Mouse (Mus musculus): ENCODE measurements at regions not wholly inside any gene's neighbourhood (a gene's known extent, or its start where the extent isn't known, plus 50 kb on each side); places are given as distances from the start of the nearest gene placed in this dataset.

DNA sequence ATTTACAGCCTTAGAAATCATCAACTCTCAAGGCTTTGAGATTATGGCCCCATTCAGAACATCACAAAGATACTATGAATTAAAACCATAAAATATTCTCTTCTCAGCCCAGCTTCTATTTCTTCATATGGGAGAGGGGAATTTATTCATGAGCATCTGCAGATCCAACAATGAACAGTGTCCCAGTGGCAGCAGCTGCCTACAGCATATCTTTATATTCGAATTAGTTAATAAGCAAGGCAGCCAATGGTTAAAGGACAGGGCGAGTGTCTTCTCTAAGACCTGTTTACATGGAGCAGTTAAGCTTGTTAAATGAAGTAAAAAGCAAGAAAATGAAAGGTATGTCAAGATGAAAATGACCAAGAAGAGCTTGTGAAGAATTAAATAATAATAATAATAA is 346.9 kb upstream of the C030005K15Rik start:
- no peak overlapping the region for H3K4me2 ChIP-seq (replicated peaks)
- H3K9me3 ChIP-seq, result no peaks in the 10 kb centered on the region
- no peaks in the 10 kb centered on the region for H3K27me3 ChIP-seq
- H3K27ac ChIP-seq, result no peak overlapping the region
- H3K4me3 ChIP-seq, result no peak overlapping the region
- no peak for ATAC-seq (ENCODE audit: low FRiP score, low read depth)
- WGBS, result 88% methylated on average over 2 of the region's 2 CpGs
- no peaks in the 10 kb centered on the region for H3K36me3 ChIP-seq
- H3K9ac ChIP-seq, result no peak overlapping the region
- H3K4me1 ChIP-seq, result no peaks in the 10 kb centered on the region

- Histone ChIP-seq H3K4me2 (replicated peaks) (no peak overlapping the region), H3K9ac (no peak overlapping the region), H3K27ac (no peak overlapping the region), H3K36me3 (no peaks in the 10 kb centered on the region), H3K4me3 (no peak overlapping the region), H3K9me3 (no peaks in the 10 kb centered on the region), H3K4me1 (no peaks in the 10 kb centered on the region), H3K27me3 (no peaks in the 10 kb centered on the region)
- 71% methylated on average over 2 of the region's 2 CpGs for WGBS
- no peak for ATAC-seq (ENCODE audit: low FRiP score, low read depth)
These were observed 358.3 kb upstream of the C030005K15Rik start for GRCm38 (mm10) chr10:98084881-98085280.

DNA sequence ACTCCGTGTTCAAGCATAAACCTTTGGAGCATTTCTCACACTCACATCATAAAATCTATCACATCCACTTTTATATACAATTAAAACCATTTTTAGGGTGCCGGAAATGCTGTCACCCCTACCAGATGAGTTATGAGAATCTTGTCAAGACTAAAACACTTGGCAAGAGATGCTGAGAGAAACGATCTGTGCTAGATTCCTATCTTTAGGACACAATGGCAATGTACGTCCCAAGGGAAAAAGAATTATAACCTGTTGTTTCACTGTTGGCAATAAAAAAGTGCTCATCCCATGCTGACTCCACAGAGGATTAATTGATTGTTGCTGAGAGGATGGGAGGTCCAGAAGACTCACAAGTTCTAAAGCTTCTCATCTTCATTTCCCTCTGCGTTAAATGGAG is 389.7 kb upstream of the C030005K15Rik start:
- Histone ChIP-seq H3K4me1 (no peaks in the 10 kb centered on the region), H3K27me3 (no peaks in the 10 kb centered on the region), H3K9me3 (no peaks in the 10 kb centered on the region), H3K4me2 (replicated peaks) (no peak overlapping the region), H3K36me3 (no peaks in the 10 kb centered on the region), H3K27ac (no peak overlapping the region), H3K9ac (no peak overlapping the region), H3K4me3 (no peak overlapping the region)
- 80% methylated on average over 5 of the region's 5 CpGs for WGBS
- no peak for ATAC-seq (ENCODE audit: low FRiP score, low read depth)

DNA sequence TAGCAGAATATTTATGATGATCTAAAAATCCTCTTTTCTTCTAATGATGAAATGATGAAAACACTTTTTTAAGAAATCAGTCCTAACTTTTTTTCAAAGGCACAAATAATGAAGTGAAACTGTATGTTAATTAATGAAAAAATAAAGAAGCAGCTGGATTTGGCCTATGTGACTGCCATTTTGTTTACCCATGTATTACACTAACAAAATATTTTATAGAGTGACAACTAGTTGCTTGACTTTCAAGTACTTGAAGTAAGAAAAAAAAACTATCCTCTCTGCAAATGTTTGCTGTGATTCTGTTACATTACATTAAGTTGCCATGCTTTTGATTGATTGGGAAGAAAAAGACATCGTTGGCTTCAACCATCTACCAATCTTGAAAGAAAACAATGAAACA is 399.2 kb upstream of the C030005K15Rik start:
- Histone ChIP-seq H3K27ac (no peak overlapping the region), H3K4me3 (no peak overlapping the region), H3K9ac (no peak overlapping the region), H3K9me3 (no peaks in the 10 kb centered on the region), H3K4me1 (no peaks in the 10 kb centered on the region), H3K36me3 (no peaks in the 10 kb centered on the region), H3K4me2 (replicated peaks) (no peak overlapping the region), H3K27me3 (no peaks in the 10 kb centered on the region)
- no peak for ATAC-seq (ENCODE audit: low FRiP score, low read depth)
- WGBS, result 84% methylated on average over 1 of the region's 1 CpGs

GRCm38 (mm10) chr10:98135026-98135425 is 408.5 kb upstream of the C030005K15Rik start:
- WGBS, result 43% methylated on average over 1 of the region's 1 CpGs

DNA sequence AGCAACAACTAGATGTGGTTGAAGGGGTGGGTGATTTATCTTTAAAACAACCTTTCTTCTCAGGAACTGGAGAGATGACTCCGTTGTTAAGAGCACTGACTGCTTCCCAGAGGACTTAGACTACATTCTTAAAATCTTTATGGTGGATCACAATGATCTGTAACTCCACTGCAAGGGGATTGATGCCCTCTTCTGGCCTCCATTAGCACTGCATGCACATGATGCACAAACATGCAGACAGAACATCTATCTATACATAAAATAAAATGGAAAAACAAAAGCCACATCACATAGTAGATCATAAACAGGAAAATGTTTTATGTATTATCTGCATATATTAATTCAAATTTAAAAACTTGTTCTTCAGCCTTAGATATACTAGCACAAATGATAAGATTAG is 419.2 kb upstream of the C030005K15Rik start:
- no peak overlapping the region for H3K4me3 ChIP-seq
- peaks cover 5% of the 10 kb centered on the region; the same call in 1 of the 2 replicates for H3K4me1 ChIP-seq
- no peaks in the 10 kb centered on the region for H3K9me3 ChIP-seq
- WGBS, result 76% methylated on average over 1 of the region's 1 CpGs
- H3K27ac ChIP-seq, result no peak overlapping the region
- no peak for ATAC-seq (ENCODE audit: low FRiP score, low read depth)
- H3K36me3 ChIP-seq, result no peaks in the 10 kb centered on the region
- no peak overlapping the region for H3K4me2 ChIP-seq (replicated peaks)
- no peaks in the 10 kb centered on the region for H3K27me3 ChIP-seq
- H3K9ac ChIP-seq, result no peak overlapping the region

More at GRCm38 (mm10) chr10:98135026-98135425, 408.5 kb upstream of the C030005K15Rik start:
- H3K9me3 ChIP-seq, result no peaks in the 10 kb centered on the region
- H3K27me3 ChIP-seq, result no peaks in the 10 kb centered on the region
- H3K4me2 ChIP-seq (replicated peaks), result no peak overlapping the region
- ATAC-seq (ENCODE audit: low FRiP score, low read depth), result no peak
- no peak overlapping the region for H3K9ac ChIP-seq
- H3K36me3 ChIP-seq, result no peaks in the 10 kb centered on the region
- H3K27ac ChIP-seq, result no peak overlapping the region
- H3K4me3 ChIP-seq, result no peak overlapping the region
- H3K4me1 ChIP-seq, result no peaks in the 10 kb centered on the region

GRCm38 (mm10) chr10:98146998-98147863 is 420.7 kb upstream of the C030005K15Rik start:
- Histone ChIP-seq H3K36me3 (no peaks in the 10 kb centered on the region), H3K4me3 (no peak overlapping the region), H3K9ac (no peak overlapping the region), H3K9me3 (no peaks in the 10 kb centered on the region), H3K27ac (no peak overlapping the region), H3K4me1 (peaks cover 5% of the 10 kb centered on the region; the same call in 1 of the 2 replicates), H3K27me3 (no peaks in the 10 kb centered on the region), H3K4me2 (replicated peaks) (no peak overlapping the region)
- 60% methylated on average over 9 of the region's 9 CpGs for WGBS
- ATAC-seq (ENCODE audit: low FRiP score, low read depth), result no peak

- no peaks in the 10 kb centered on the region for H3K27me3 ChIP-seq
- no peaks in the 10 kb centered on the region for H3K4me1 ChIP-seq
- no peak overlapping the region for H3K9ac ChIP-seq
- WGBS, result 83% methylated on average over 2 of the region's 2 CpGs
- no peak overlapping the region for H3K4me2 ChIP-seq (replicated peaks)
- H3K36me3 ChIP-seq, result no peaks in the 10 kb centered on the region
- no peak overlapping the region for H3K4me3 ChIP-seq
- no peaks in the 10 kb centered on the region for H3K9me3 ChIP-seq
- no peak overlapping the region for H3K27ac ChIP-seq
- no peak for ATAC-seq (ENCODE audit: low FRiP score, low read depth)
These were observed 429.4 kb upstream of the C030005K15Rik start for GRCm38 (mm10) chr10:98155982-98156381.

DNA sequence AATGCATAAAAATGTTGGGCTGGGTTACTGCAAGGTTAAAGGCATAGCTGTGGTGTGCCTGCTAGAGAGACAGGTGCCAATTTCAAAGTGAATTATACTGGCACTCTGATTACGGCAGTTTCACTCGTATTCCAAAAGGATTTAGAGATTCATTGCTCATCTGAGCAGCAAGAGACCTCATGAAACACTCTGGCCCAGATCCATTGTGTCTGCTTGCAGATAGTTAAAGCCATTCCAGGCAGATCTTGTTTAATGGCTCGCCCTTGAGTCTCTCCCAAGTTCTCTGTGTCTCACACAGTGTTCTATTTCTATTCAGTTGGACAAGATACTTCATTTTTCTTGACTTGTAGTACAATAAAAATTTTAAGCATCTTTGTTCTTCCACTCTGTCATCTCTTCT is 459.1 kb upstream of the C030005K15Rik start:
- Histone ChIP-seq H3K4me2 (replicated peaks) (no peak overlapping the region), H3K9ac (no peak overlapping the region), H3K4me3 (no peak overlapping the region), H3K27me3 (no peaks in the 10 kb centered on the region), H3K9me3 (no peaks in the 10 kb centered on the region), H3K4me1 (no peaks in the 10 kb centered on the region), H3K36me3 (no peaks in the 10 kb centered on the region), H3K27ac (no peak overlapping the region)
- 44% methylated on average over 3 of the region's 3 CpGs for WGBS
- no peak for ATAC-seq (ENCODE audit: low FRiP score, low read depth)

- 76% methylated on average over 4 of the region's 4 CpGs for WGBS
- Histone ChIP-seq H3K4me1 (no peaks in the 10 kb centered on the region), H3K4me2 (replicated peaks) (no peak overlapping the region), H3K27ac (no peak overlapping the region), H3K9me3 (no peaks in the 10 kb centered on the region), H3K4me3 (no peak overlapping the region), H3K27me3 (no peaks in the 10 kb centered on the region), H3K36me3 (no peaks in the 10 kb centered on the region), H3K9ac (no peak overlapping the region)
- ATAC-seq (ENCODE audit: low FRiP score, low read depth), result no peak
These were observed 470.3 kb upstream of the C030005K15Rik start for GRCm38 (mm10) chr10:98196852-98197251.

GRCm38 (mm10) chr10:98210246-98210645 is 483.7 kb upstream of the C030005K15Rik start:
- H3K27ac ChIP-seq, result no peak overlapping the region
- H3K9ac ChIP-seq, result no peak overlapping the region
- H3K9me3 ChIP-seq, result no peaks in the 10 kb centered on the region
- no peak overlapping the region for H3K4me2 ChIP-seq (replicated peaks)
- H3K4me3 ChIP-seq, result no peak overlapping the region
- H3K36me3 ChIP-seq, result no peaks in the 10 kb centered on the region
- H3K4me1 ChIP-seq, result no peaks in the 10 kb centered on the region
- 76% methylated on average over 2 of the region's 2 CpGs for WGBS
- H3K27me3 ChIP-seq, result no peaks in the 10 kb centered on the region
- no peak for ATAC-seq (ENCODE audit: low FRiP score, low read depth)

- Histone ChIP-seq H3K9me3 (no peaks in the 10 kb centered on the region), H3K4me2 (replicated peaks) (no peak overlapping the region)
These were observed 486.5 kb upstream of the C030005K15Rik start for GRCm38 (mm10) chr10:98212876-98213587.

More at GRCm38 (mm10) chr10:98212876-98213587, 486.5 kb upstream of the C030005K15Rik start:
- 72% methylated on average over 7 of the region's 7 CpGs for WGBS
- H3K4me1 ChIP-seq, result no peaks in the 10 kb centered on the region
- no peak overlapping the region for H3K27ac ChIP-seq
- no peaks in the 10 kb centered on the region for H3K27me3 ChIP-seq
- H3K36me3 ChIP-seq, result no peaks in the 10 kb centered on the region
- no peak for ATAC-seq (ENCODE audit: low FRiP score, low read depth)
- no peak overlapping the region for H3K9ac ChIP-seq
- no peak overlapping the region for H3K4me3 ChIP-seq

Measured in limb, embryonic 13.5 days (tissue).